Mouse (Mus musculus): ENCODE measurements around the gene Fam98c.
"Not testable (repeated sequence)": the region's sequence is repeated elsewhere in the genome, so short reads cannot be mapped to it uniquely, and the experiment has no call there.

Gene Fam98c

DNA sequence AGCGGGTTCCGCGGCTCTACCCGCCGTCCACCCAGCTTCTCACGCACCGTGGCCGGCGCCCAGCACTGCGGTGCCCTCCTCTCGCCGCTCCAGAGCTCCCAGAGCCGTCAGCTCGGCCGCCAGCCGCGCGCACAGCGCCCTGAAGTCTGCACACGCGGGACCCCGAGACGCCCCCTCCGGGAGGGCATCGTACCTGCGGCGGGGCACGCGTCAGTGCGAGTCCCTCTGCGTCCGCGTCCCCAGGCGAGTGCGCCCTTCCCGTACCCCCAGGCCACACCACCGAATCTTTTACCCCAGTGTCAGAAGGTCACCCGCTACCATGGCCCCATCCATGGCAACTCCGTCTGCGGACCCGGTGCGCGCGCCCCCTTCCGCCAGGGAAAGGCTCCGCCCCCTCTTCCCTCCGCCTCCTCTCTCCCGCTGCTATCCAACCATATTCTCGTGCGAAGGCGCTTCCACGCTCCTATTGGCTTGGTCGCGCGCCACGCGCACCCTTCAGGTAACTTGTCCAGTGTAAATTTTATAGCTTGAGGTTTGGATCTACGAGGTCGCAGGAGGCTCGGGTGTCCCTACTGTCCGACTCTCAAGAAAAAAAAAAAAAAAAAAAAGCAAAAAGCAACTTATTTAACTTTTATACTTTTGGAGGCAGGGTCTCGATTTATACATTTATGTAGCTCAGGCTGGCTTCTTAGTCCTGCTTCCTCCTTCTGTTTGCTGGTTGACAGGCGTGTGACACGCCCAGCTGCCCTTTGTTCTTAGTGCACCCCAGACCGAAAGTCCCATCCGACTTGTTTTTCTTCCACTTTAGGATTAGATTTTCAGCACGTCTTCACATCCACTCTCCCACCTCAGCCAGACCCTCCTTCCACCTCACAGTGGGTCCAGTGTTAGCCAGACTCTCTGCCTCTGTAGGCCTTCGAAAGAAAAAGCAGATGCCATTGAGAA, at the start of gene Fam98c:
Fam98c (minus strand) TSS at position 397 of the 945 bp plus-strand sequence.
- peak; percentile 48 for DNase-seq (ENCODE audit: low spot score)

DNA sequence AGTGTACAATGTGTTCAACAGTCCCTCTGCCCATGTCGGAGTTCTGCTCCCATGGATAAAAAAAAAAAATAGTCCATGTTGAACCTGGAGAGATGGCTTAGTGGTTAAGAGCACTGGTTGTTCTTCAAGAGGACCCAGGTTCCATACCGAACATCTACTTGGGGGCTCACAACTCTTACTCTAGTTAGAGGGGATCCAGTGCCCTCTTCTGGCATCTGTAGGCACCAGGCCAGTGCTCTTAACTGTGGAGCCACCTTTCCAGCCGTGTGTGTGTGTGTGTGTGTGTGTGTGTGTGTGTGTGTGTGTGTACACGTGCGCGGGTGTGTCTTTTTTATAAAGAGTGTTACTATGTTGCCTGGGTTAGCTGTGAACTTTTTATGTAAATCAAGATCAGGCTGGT, 46.5 kb upstream of the Fam98c start:
- no peak for DNase-seq (ENCODE audit: low spot score)

DNA sequence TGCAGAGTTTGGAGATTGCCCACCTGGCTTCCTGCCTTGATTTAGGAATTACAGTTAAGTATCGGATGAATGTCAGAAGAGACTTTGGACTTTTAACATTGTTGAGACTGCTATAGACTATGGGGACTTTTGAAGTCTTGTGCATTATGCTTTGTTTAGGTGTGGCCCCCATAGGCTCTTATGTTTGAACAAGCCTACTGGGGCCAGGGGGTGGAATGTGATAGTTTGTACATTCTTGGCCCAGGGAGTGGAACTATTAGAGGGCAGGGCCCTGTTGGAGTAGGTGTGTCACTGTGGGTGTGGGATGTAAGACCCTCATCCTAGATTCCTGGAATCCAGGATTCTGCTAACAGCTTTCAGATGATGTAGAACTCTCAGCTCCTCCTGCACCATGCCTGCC, 38.2 kb upstream of the Fam98c start:
- not testable (repeated sequence) for DNase-seq (ENCODE audit: low spot score)

DNA sequence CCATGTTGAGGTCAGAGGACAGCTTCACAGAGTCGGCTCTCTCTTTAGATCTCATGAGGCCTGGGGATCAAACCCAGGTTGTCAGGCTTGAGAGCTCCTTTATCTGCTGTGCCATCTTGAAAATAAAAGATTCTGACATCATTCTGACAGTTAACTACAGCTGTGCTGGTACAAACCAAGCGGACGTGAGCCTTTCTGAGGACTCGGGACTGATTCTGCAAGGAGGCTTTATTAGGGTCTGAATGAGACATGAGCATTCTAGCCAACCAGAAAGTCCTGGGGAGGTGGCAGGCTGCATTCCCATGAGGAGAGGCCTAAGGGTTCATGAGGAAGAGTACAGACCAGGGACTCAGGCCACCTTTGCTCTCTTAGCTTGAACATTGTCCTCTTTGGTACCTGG, 25.3 kb upstream of the Fam98c start:
- DNase-seq (ENCODE audit: low spot score) = not testable (repeated sequence)

DNA sequence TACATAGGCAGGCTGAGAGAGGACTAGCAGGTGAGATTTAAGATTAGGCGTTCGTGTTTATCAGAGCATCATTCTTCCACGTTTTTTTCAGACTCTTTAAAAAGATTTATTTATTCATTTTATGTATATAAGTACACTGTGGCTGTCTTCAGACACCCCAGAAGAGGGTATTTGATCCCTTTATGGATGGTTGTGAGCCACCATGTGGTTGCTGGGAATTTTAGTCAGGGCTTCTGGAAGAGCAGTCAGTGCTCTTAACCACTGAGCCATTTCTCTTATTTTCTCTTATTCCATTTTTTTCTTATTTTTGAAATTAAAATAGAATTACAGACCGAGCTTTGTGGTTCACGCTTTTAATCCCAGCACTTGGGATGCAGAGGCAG, 24.8 kb upstream of the Fam98c start:
- no peak for DNase-seq (ENCODE audit: low spot score)

DNA sequence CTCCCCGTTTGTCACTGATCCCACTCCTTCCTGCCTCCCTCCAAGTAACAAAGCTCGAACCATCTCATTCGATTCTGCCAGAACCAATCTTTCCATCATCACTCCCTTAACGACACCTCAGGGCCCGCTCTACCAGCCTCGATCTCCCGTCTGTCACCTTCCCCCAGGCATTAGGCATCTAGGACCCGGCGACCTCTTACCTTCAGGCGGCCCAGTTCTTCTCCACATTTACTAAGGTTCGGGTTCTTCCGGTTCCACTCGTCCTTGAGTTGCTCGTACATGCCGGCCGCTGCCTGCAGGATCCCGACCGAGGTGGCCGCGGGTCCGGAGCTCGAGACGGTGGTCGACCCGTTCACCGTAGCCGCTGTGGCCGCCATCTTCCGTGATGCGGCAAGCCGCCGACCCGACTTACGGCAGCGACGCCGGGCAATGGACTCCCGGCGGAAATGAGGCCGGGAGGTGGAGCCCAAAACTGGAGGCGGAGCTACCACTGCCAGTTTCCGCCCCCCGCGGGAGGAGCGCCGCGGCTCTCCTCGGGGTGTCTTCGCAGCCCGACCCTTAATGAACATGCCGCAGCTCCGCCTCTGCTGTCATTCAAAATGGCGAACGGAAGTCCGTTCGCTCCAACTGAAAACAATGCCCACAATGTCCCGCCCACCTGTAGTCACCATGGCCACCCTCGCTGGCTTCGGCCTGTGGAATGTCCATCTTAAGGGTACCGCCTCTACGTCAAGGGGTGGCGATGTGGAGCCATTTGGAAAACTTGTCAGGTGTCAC, 24.2 kb upstream of the Fam98c start, which contains the start of gene Psmd8:
Psmd8 (minus strand) TSS at position 625 of the 777 bp plus-strand sequence.
- peak; percentile 95 for DNase-seq (ENCODE audit: low spot score)

DNA sequence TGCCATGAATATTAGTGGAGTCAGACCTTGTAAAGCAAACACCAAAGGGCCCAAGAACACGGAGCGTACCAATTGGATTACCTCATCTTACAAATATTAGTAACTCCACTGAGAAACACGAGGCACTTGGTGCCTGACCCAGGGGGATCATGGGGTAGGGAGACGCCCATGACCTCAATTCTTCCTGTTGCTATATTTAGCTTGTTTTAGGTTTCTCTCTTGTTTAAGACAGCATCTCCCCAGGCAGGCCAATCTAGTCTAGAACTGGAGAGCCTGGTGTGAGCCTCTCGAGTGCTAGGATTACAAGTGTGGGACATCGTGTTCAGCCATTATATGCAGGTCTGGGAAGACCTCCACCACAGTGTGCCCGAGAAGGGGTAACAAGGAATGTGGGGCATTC, 23.3 kb upstream of the Fam98c start:
- DNase-seq (ENCODE audit: low spot score) = peak; percentile 19

DNA sequence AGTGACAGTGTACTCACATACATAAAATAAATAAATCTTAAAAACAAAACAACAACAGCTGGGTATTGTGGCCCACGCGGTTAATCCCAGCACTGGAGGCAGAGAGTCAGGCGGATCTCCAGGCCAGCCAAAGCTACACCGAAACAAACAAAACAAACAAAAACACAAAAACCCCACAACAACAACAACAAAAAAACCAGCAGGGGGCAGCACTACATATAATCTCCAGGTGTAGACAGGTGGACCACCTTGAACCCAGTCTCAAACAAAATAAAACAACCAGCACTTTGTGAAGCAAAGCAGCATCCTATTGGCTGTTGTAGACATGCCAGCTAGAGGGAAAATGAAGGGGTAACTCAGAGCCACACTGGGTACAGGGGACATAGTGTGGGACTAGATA, 22.1 kb upstream of the Fam98c start:
- DNase-seq (ENCODE audit: low spot score) = peak; percentile 12

DNA sequence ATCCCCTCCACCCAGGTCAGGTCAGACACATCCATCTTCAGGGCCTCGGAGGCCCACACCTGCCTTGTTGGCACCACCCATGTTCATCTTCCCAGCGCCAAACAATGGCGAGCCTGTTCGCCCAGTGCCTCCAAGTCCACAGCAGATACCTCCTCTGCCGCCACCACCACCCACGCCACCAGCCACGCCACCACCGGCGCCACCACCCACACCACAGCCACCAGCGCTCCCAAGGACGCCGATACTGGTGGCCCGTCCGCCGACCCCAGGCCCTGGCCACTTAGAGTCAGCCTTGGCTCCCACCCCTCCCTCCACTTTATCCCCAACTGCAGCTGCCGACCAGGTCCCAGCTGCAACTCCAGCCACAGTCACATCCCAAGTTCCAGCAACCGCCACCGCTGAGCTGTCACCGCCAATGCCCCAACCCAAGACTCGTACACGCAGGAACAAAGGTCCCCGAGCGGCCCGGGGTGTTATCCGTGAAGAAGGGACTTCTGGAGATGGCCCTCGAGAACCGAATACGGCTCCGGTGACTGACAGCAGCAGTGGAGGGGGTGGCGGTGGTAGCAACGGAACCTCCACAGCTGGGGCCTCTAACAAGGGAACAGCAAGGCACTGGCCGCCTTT, 16.5 kb upstream of the Fam98c start:
- no peak for DNase-seq (ENCODE audit: low spot score)

DNA sequence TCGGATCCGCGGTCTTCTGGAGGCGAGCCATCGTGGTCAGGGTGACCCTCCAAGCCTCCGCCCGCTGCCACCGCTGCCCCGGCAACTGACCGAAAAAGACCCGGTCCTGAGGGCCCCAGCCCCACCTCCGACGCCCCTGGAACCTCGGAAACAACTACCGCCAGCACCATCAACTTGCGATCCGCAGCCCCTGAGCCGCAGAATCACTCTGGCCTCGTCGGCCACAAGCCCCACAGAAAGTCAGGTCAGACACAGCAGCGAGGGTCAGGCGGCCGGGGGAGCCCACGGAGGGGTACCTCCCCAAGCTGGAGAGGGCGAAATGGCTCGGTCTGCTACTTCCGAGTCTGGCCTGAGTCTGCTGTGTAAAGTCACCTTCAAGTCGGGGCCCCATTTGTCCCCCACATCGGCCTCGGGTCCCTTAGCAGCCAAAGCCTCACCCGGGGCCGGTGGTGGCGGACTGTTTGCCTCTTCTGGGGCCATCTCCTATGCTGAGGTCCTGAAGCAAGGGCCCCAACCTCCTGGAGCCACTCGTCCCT, 15.6 kb upstream of the Fam98c start:
- no peak for DNase-seq (ENCODE audit: low spot score)

DNA sequence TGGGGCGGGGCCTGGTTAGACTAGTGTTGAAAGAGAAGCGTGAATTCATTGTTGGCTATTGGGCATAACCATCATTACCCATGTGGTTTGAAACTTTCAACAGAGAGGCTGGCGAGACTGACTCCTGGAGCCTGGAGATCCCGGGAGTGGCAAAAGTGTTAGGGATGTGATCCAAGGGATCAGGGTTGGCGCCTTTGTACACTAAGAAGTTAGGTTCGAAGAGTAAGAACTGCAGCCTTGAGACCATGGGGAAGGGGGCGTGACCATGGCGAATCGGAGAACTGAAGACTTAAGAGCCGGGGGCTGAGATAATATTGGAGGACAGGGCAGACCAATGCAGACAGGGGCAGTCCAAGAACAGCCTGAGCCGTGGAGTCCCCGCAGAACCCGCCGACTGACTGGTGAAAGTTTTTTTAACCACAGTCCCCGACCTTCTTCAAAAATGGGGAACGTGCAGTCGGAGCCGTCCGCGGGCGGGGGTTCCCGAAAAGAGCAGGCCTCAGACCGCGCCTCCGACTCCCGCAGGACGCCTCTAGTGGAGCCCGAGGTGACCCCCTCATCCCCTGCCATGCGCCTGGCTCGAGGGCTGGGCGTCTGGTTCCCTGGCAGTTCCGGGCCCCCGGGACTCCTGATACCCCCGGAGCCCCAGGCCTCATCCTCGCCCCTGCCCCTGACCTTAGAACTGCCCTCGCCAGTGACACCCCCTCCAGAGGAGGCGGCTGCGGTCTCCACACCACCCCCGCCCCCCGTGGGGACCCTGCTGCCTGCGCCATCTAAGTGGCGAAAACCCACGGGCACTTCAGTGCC, 14.9 kb upstream of the Fam98c start:
- no peak for DNase-seq (ENCODE audit: low spot score)

DNA sequence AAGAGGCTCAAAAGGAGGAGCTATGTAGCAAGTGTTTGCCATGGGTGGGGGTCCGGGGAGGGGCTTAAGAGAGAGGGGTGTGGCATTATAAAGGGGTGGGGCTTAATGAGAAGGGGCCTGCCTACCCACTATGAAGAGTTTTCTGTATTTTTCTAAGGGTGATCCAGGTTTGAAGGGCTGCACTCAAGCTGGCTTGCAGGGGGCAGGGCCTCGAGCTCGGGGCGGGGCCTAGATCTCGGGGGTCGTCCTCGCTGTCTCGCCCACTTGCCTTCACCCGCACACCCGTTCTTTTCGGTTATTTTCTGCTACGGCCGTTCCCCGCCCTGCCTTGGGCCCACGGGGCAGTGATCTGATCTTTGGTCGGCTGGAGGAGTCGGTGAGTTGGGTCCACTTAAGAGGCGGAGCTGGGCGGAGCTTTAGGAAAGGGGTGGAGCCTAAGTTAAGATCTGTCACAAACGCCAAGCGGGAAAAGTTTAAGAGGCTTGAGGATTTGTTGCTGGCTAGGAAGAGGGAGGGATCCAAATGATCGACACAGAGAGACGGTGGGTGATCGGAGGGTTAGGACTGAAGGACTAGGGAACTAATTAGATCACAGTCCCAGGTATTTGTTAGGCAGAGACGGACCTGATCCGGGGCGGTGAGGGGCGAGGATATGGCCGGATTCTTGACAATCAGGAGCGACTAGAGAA, 14.2 kb upstream of the Fam98c start, which contains the start of the genes Ggn and Spred3:
Ggn (plus strand) TSS at position 145 of the 689 bp plus-strand sequence.
Spred3 (minus strand) TSS at position 346 of the 689 bp plus-strand sequence.
- DNase-seq (ENCODE audit: low spot score) = peak; percentile 75

DNA sequence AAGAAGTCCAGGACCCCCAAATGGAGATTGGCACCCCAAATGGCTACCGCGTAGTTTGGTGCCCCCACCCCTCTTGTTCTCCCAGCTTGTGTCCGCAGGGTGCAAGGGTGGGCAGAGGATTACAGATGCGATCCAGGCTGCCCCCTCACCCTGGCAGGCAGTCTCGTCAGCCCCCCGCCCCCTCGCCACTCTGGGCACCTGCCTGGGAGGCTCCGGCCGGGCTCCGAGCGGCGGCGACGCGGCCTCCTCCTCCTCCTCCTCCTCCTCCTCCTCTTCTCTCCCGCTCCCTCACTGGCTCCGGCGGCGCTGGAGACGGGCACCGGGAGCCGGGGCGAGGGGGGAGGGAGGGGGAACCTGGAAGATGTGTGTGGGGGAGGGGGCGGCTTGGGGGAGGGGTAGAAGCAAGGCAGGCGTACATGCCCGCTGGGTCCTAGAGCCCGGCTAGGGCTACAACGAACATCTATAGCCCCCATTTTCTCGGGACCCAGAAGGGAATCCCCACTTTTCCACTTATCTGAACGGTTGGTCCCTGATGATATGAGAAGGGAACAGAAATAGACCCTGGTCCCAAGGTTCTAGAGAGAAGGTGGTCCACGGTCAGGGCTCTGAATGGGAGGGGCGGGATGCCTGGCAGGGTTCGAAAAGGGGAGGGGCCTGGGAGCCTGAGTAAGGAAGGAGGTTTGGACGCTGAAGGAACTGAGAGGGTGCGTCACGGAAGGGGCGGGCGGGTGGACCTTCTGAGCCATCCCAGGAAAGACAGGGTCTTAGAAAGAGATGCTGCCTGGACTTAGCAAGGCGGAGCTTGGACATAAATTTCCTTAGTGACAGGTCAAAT, 13.4 kb upstream of the Fam98c start:
- DNase-seq (ENCODE audit: low spot score) = peak; percentile 75

DNA sequence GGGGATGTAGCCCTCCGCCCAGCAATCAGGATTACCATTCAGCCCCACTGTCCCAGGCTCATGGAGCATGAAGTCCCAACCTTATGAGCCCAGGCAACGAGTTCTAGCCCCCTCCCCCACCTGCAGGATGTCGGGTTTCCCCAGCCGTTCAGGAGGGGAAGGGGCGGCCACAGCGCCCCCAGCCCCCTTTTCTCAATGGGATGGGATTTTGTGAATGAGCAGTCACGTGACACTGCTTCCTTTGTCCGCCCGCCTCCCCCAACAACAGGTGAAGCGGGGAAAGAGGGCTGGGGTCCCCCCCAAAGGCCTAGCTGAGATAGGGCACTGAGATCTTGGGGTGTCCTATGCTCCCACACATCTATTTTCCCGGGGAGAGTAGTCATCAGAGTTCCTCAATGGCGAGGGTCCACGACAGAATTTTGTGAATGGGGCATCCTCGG, 12.8 kb upstream of the Fam98c start:
- no peak for DNase-seq (ENCODE audit: low spot score)

DNA sequence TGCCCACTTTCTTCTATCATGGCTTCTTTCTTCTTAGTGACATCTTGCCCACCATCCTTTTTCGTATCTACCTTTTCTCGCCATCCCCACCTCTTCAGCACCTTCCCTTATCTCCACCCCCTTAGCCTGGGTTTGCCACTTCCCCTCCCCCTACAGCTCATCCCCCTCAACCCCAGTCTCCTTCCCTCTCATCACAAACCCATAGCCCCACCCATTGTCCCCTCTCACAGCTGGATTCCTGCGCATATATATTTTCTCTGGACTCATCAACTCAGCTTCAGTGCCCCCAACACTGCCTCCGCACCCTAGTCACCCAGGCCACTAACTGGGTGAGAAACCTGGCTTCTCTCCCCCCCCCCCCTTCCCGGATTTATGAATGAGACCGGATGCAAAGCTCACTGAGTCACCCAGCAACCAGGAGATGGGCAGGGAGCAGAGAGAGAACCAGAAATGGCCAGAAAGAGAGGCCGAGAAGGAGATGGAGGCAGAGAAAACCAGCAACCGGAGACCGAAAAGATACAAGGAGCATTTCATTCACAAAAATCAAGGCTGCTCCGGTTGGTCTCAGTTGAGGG, 12.2 kb upstream of the Fam98c start:
- DNase-seq (ENCODE audit: low spot score) = no peak

DNA sequence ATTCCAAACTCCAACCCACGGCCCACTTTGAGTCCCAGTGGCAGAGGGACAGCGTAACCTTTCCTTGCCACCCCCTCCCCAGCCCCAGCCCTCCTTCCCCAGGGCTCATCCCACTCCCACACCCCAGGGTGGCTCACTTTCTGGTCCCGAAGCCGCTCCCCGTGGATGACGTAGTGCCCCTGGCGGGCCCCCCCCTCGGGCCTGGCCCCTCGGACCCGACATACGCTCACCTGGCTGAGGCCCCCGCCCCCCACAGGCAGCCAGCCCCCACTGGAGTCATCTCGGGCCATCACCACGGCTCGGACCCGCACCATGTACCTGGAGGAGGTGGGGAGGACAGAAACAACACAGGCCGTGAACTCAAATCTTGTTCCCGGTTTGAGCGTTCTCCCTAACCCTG, 11.6 kb upstream of the Fam98c start:
- no peak for DNase-seq (ENCODE audit: low spot score)

DNA sequence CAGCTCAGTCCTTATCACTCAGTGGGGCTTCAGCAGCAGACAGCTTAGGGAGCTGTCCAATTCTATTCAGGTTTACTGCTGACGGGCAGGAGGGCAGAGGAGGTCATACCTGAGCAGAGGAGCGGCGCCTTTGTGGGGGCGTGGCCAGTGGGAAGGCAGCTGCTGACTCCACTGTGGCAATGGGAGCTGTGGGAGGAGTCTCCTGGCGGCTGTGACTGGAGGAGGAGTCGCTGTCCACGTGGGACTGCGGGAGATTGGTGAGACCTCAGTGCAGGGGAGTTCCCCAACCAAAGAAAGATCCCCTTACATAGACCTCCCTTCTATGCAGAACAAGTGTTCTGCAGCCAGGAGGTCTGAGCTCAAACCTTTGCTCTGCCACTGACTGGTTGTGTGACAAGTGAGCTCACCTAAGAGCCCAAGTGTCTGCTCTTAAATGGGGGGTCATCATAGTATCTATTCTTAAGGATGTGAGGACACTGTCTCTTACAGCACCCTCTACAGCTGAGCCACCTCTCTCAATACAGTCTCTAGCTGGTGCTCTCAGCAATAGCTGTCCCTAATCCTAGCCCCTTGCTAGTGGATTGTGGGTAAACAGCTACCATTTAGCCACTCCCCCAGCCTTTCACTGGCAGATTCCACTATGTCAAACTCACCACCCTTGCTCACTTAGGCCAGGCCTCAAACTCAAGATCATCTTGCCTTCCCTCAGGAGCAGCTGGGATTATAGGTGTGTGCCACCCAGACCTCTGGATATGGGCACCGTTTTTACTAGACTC, 6.9 kb upstream of the Fam98c start:
- DNase-seq (ENCODE audit: low spot score) = no peak

DNA sequence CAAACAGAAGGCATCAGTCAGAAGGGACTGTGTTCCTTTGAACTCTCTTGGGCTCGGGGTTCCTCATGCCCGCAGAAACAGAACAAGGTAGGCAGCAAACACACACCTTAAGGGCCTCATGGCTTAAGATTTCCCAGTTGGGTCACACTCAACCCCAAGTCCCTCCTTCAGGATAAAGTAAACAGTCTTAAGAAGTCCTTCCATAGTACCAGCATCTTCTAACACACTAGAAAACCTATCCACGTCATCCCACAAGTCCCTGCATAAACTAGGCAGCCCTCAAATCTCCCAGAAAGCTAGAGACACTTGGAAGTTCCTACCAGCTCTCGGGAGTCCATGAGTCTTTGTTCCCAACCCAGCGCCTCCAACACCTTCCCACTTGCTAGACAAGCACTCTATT, 6.3 kb upstream of the Fam98c start:
- DNase-seq (ENCODE audit: low spot score) = no peak

Data from adipocyte (in vitro differentiated cells).